8 mouse cellular contexts compared by ENCODE assay signal in genomic region chr16:22162512-22163455, GRCm38 (mm10). TPM values are rescaled to one million over a fixed set of nuclear protein-coding genes. Genes with fewer than 3 reads are reported as not detected.
DNase-seq lines count a peak whose midpoint lies in the region; ATAC-seq and TF ChIP-seq lines count a peak whose summit lies in the region.

Gene Igf2bp2, minus strand, starts transcription at chr16:22163299.

- ATAC-seq in forebrain, embryonic 13.5 days, result peak; percentile 83
- ATAC-seq in stomach, embryonic 14.5 days (ENCODE audit: insufficient number of reproducible peaks, insufficient read depth, low FRiP score, low read depth), result peak; percentile 88

- H3K4me1 ChIP-seq in forebrain, embryonic 13.5 days, result peaks cover 38% of the 10 kb centered on the region
- peaks cover 17% of the 10 kb centered on the region for H3K4me1 ChIP-seq in stomach, embryonic 14.5 days (ENCODE audit: control insufficient read depth, insufficient read depth, low read length)

- H3K4me2 ChIP-seq in forebrain, embryonic 13.5 days, result peak within 1 kb of the TSS; percentile 89
- peak within 1 kb of the TSS; percentile 80 for H3K4me2 ChIP-seq in stomach, embryonic 14.5 days (replicated peaks; ENCODE audit: low read depth, low read length)

- H3ac ChIP-seq in C2C12 (ENCODE audit: control insufficient read depth, insufficient read length, low read depth), result peak within 1 kb of the TSS; percentile 97

- peak within 1 kb of the TSS; percentile 97 for H3K9ac ChIP-seq in forebrain, embryonic 13.5 days
- H3K9ac ChIP-seq in stomach, embryonic 14.5 days (replicated peaks; ENCODE audit: low read depth, low read length), result peak within 1 kb of the TSS; percentile 98

- no peaks in the 10 kb centered on the region for H3K9me3 ChIP-seq in forebrain, embryonic 13.5 days (replicated peaks)
- H3K9me3 ChIP-seq in stomach, embryonic 14.5 days (ENCODE audit: control insufficient read depth, low read depth, low read length), result no peaks in the 10 kb centered on the region

- peaks cover 45% of the 10 kb centered on the region for H3K79me3 ChIP-seq in C2C12 (ENCODE audit: low read depth)

- peak; percentile 82 to 89 for DNase-seq in adrenal gland, adult (ENCODE audit: inconsistent age in 2 of 2, low spot score in 1 of 2)
- peak; percentile 68 to 78 for DNase-seq in heart, postnatal 10 days
- peak; percentile 60 to 87 for DNase-seq in kidney, postnatal 25 days
- no peak for DNase-seq in spleen, postnatal 14 days (ENCODE audit: low spot score in 2 of 2)

- WGBS in forebrain, embryonic 13.5 days, result under 1% methylated on average over 90 of the region's 131 CpGs
- WGBS in macrophage (ENCODE audit: missing documents), result 2% methylated on average over 94 of the region's 131 CpGs
- WGBS in stomach, embryonic 14.5 days, result under 1% methylated on average over 112 of the region's 131 CpGs

- no peaks in the 10 kb centered on the region for H3K36me3 ChIP-seq in C2C12 (ENCODE audit: control insufficient read depth, insufficient read depth)
- no peaks in the 10 kb centered on the region for H3K36me3 ChIP-seq in forebrain, embryonic 13.5 days (ENCODE audit: poor library complexity, severe bottlenecking)
- H3K36me3 ChIP-seq in macrophage (ENCODE audit: inconsistent target), result no peaks in the 10 kb centered on the region
- no peaks in the 10 kb centered on the region for H3K36me3 ChIP-seq in stomach, embryonic 14.5 days (ENCODE audit: control insufficient read depth, insufficient read depth, low read length)

- intact Hi-C loops in heart, postnatal 10 days (cut with DNase I), result loop anchor here (5.0 kb wide), 2 partner anchors 55 to 105 kb away; partner anchors contain the start of gene Tra2b

- H3K27ac ChIP-seq in forebrain, embryonic 13.5 days, result peak within 1 kb of the TSS; percentile 86
- no peak within 1 kb of the TSS for H3K27ac ChIP-seq in macrophage
- H3K27ac ChIP-seq in stomach, embryonic 14.5 days (ENCODE audit: low read length), result peak within 1 kb of the TSS; percentile 93

- H3K4me3 ChIP-seq in C2C12 (ENCODE audit: insufficient read depth, poor library complexity, severe bottlenecking) (peak within 1 kb of the TSS; percentile 82), macrophage (ENCODE audit: inconsistent target) (no peak within 1 kb of the TSS)
- peak within 1 kb of the TSS; percentile 98 for H3K4me3 ChIP-seq in forebrain, embryonic 13.5 days
- peak within 1 kb of the TSS; percentile 96 for H3K4me3 ChIP-seq in stomach, embryonic 14.5 days (ENCODE audit: low read depth, low read length)

- TF ChIP-seq CTCF in C2C12 (IDR thresholded peaks at IDR 0.05; ENCODE audit: control insufficient read depth, insufficient read depth, insufficient read length), result no peak

- no peaks in the 10 kb centered on the region for H3K27me3 ChIP-seq in C2C12 (ENCODE audit: control insufficient read depth, insufficient read depth, insufficient read length)
- H3K27me3 ChIP-seq in forebrain, embryonic 13.5 days, result no peaks in the 10 kb centered on the region
- H3K27me3 ChIP-seq in stomach, embryonic 14.5 days (ENCODE audit: control insufficient read depth, insufficient read depth, low read length), result no peaks in the 10 kb centered on the region

- peaks cover 51% of the 10 kb centered on the region for H3K79me2 ChIP-seq in C2C12 (ENCODE audit: control insufficient read depth, insufficient read depth)
- no peaks in the 10 kb centered on the region for H3K79me2 ChIP-seq in macrophage (ENCODE audit: inconsistent target)

TF ChIP-seq in C2C12, 6 proteins besides CTCF, POLR2A, EP300 and RAD21:
- no peak for TF ChIP-seq MYOG (IDR thresholded peaks at IDR 0.05; ENCODE audit: control insufficient read depth, extremely low read depth, insufficient read length)
- no peak for TF ChIP-seq USF1 (IDR thresholded peaks at IDR 0.05; ENCODE audit: low read depth)
- no peak for TF ChIP-seq CEBPB (IDR thresholded peaks at IDR 0.05; ENCODE audit: low read depth)
- no peak for TF ChIP-seq MYOD1 (IDR thresholded peaks at IDR 0.05; ENCODE audit: control insufficient read depth, insufficient read length, low read depth)
- TF ChIP-seq FOSL1 (IDR thresholded peaks at IDR 0.05; ENCODE audit: insufficient read depth, low read length, poor library complexity, severe bottlenecking), result no peak
- no peak for TF ChIP-seq MAX (IDR thresholded peaks at IDR 0.05)

RNA-seq across cellular contexts. Expression of gene Igf2bp2, which starts in this region (rescaled TPM):
- polyA plus RNA-seq in C2C12 (2012; fragmentation: generic; extraction: Trizol) (24.3 TPM), macrophage (2018) (11.0 to 35.3 TPM (median 33.5 TPM) in 3 replicates)
- 52.7 and 55.3 TPM in 2 replicates for polyA plus RNA-seq in forebrain, embryonic 13.5 days (2015; fragmentation: Nextera tagmentation; extraction: Ambion mirVana)
- total RNA-seq in heart, postnatal 10 days (2021), result 10 to 100 TPM; 11.6 to 20.0 TPM
- 100 to 1,000 TPM in 13 of 26 experiments, 10 to 100 TPM in 13; 42.6 to 196 (median 100.0) TPM for total RNA-seq in macrophage (2018; cell fraction: chromatin; rRNA removed)
- 10 to 100 TPM; 15.6 to 88.4 (median 45.0) TPM for total RNA-seq in macrophage (2018; cell fraction: cytosol; rRNA removed)
- 100 to 1,000 TPM in 5 of 26 experiments, 10 to 100 TPM in 21; 20.3 to 126 (median 78.2) TPM for total RNA-seq in macrophage (2018; cell fraction: nucleus; rRNA removed)
- 138 and 146 TPM in 2 replicates for polyA plus RNA-seq in stomach, embryonic 14.5 days (2014; fragmentation: Nextera tagmentation; extraction: Ambion mirVana)

Comparison
In these comparisons a context has a peak if more than half of its experiments do, and no peak if none do; other contexts are left out.
1. DNase-seq: peak in adrenal gland, adult (2 of 2), heart, postnatal 10 days (2 of 2) and kidney, postnatal 25 days (2 of 2); none in spleen, postnatal 14 days (0 of 2).